Mouse (Mus musculus): Measurements from ENCODE around the gene Tnf.

Tnf gene

GRCm38 (mm10) chr17:35174201-35174977 is 27.4 kb downstream of the Tnf start:
- DNase-seq (ENCODE audit: low spot score in 2 of 2) = no peak

- no peak for DNase-seq (ENCODE audit: low spot score in 2 of 2)
Observed at GRCm38 (mm10) chr17:35173329-35173728, 28.5 kb downstream of the Tnf start.

DNA sequence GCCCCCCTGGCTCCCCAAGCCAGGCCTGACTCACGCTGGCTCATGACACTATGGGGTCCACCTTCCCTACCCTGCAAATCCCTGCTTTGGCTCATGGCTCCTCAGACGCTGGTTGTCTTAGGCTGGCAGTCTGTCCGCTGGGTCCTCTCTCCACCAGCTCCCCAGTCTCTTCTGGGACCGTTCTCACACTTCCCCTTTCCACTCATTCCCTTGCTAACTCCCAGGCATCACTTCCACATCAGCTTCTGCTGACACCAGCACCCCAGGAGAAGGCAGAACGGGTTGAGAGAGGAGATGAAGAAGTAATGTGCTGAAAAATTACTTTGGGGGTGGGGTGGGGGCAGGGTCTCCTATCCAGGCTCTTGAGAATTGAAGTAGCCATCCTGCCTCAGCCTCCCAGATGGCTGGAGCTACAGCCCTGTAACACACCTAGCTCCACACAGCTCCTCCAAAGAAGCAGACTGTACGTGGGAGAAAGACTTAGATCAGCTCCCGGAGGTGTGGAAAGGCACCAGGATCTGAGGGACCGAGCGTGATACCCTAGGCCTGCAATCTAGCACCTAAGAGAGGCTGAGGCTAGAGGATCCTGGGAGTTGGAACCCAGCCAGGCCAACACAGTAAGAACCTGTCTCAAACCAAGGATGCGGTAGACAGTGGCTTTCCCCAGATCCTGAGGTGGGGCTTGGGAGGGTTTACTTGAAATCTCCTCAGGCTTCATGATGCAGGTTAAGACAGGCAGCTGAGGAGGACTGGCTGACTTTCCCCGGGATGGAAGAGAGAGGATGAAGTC is 29.2 kb downstream of the Tnf start:
- DNase-seq (ENCODE audit: low spot score in 2 of 2) = no peak

DNA sequence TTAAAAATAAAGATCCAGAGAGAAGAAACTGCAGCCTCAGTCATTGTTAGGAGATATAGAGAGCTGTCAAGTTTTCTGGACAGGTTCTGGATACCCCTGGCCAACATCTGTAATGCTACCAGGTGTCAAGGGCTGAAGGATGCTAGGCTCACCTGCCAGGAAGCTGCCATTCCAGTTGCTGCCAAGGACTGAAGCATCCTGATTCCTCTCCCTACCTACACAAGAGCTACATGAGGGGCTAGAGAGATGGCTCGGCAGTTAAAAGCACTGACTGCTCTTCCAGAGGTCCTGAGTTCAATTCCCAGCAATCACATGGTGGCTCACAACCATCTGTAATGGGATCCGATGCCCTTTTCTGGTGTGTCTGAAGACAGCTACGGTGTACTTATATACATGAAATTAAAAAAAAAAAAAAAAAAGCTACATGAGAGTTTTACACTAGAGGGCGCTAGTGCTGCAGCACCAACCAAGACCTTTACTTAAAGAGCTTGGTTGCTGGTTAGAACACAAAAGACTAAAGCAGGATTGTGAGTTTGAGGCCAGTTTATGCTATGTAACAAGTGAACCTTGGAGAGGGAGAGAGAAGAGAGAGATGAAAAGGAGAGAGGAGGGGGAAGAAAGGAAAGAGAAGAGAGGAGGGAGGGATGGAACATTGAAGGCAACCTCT is 33.1 kb downstream of the Tnf start:
- no peak for DNase-seq (ENCODE audit: low spot score in 2 of 2)

DNA sequence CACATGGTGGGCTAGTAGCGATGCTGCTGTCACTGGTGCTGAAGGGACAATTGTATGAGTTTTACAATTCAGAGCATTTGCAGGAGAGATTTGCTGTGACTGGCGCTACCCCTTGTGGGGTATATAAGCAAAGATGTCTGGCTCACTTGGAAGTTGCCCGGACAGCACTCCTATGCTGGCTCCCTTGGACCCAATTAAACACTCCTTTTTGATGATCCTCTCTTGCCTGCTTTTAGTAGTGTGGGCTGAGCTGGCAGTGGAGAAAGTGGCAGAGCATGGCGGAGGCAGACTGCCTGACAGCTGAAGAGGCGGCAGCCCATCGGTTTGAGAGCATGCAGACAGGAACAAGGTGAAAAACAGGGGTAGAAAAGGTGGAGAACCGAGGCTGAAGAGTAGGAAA is 34.0 kb downstream of the Tnf start:
- no peak for DNase-seq (ENCODE audit: low spot score in 2 of 2)

DNA sequence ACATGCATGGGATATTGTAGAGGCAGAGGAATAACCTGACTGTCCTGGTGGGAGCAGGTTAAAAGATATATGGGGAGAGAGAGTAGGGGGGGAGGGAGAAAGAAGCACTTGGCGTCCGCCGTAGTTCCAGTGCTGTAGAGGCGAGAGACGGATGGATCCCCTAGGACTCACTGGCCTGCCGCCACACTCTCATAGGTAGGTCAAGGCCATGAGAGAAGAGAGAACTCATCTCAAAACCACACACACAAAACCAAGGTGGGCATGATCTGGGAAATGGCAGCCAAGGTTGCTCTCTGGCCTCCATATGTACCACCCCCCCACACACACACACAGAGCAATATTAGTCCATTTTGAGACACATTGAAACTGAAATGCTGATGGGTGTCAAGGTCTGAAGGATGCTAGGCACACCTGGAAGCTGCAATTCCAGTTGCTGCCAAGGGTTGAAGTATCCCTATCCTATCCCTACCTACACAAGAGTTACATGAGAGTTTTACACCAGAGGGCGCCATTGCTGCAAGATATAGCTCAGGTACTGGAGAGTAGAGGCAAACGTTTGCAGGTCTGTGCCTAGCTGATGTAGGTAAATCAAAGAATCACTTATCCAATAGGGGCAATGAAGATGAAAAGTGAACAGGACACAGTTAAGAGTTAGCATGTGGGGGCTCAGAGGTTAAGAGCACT is 35.3 kb downstream of the Tnf start:
- no peak for DNase-seq (ENCODE audit: low spot score in 2 of 2)

GRCm38 (mm10) chr17:35165451-35166155 is 36.2 kb downstream of the Tnf start:
- no peak for DNase-seq (ENCODE audit: low spot score in 2 of 2)

- peak; percentile 97 to 98 for DNase-seq (ENCODE audit: low spot score in 2 of 2)
Observed at GRCm38 (mm10) chr17:35164568-35165450, 37.0 kb downstream of the Tnf start, which contains the start of gene Prrc2a. Gene Prrc2a, minus strand, starts transcription at chr17:35164897.

- no peak for DNase-seq (ENCODE audit: low spot score in 2 of 2)
Observed at GRCm38 (mm10) chr17:35164218-35164567, 37.6 kb downstream of the Tnf start.

DNA sequence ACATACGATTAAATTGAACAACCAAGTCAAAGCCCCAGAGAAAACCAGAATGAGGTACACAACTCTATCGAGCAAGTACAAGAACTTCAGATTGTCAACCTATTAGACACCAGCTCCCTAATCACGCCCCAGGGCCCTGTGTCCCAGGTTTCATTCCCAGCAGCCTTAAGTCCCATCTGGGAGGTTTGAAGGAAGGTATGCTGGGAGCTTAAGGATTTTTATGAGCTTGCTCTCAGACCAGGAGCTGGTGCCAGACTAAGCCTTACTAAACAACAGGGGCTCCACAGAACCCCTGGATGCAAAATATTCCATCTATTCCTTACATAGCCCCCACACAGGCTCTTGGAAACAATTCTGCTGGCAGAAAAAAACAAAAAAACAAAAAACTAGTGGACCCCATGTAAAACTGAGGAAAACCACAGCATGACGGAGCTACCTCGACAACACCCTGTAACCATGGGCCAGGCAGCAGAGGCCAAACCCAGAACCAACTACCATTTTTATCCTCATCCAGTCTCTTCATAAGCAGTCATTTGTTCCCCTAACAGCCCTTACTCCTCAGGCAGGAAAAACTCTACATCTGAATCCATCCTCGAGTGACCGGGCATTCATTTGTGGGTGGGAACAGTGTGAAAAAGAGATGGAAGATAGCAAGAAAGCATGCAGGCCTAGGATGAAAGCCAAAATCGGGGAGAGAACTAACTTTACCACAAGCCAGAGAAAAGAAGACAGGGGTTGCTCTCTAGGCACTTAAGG is 38.3 kb downstream of the Tnf start:
- no peak for DNase-seq (ENCODE audit: low spot score in 2 of 2)

- no peak for DNase-seq (ENCODE audit: low spot score in 2 of 2)
Observed at GRCm38 (mm10) chr17:35162730-35163129, 39.1 kb downstream of the Tnf start.

- DNase-seq (ENCODE audit: low spot score in 2 of 2) = no peak
Observed at GRCm38 (mm10) chr17:35162121-35162520, 39.7 kb downstream of the Tnf start.

DNA sequence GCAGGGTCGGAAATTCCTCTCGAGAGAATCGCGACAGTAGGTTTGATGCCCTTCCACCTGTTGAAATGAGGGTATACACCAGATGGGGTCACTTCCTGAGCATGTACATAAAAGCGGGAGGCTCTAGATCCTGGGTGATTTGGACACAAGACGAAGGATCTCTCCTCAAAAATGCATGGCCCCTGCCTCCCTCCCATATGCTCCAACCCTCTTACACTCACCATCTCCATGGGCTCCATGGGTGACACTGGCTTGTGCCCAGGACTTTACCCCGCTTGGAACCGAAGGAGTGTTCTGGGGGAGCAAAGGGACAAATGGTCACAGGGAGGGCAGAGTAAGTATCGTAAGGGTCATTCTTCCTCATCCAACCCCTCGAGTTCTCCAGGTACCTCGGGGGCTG is 40.4 kb downstream of the Tnf start:
- DNase-seq (ENCODE audit: low spot score in 2 of 2) = no peak

DNA sequence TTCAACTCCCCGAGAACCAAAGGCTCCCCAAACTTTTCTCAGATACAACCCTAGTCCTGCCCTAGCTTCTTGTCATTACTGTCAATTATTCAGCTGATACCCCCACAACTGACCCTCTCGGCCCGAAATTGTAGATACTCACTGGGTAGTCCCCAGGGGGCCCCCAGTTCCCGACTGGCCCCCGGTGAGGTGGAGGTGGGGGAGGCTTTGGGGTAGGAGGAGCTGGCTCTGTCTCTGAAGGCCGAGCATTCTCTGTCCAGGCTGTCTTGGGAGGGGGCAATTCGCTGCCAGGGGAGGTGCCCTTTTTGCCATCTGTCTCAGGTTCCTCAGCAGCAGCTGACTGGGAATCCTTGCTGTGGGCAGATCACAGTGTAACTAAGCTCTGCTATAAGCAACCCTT is 42.2 kb downstream of the Tnf start:
- no peak for DNase-seq (ENCODE audit: low spot score in 2 of 2)

DNA sequence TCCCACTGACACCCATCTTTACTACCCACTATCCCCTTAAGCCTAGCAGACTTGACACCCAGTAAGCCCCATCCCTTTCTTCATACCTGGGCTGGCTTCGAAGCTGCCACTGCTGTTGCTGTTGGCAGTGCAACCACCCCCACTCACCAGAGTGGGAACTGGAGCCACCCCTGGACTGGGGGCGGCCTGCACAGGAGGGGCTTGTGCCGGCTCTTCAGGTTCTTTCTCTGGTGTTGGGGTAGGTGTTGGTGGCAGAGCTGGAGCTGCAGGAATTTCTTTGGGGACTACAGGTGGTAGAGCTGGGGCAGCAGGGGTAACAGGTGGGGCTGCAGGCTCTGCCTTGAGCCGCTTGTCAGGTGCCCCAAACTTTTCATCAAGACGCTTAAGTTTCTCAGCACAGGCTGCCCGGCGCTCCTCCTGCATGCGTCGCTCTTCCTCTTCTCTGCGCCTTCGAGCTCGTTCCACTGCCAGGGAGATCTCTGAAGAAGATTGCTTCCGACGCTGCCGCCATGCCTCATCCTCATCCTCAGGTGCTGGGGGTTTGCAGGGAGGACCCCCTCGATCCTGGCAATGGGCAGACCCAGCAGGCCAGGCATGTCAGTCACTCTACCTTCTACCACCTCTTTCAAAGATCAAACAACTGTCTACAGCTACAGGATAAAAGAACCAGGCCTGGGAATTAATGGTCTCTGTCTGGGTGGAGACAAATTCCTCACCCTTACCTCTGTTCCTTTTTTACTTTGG is 42.8 kb downstream of the Tnf start:
- DNase-seq (ENCODE audit: low spot score in 2 of 2) = no peak

GRCm38 (mm10) chr17:35157661-35158175 is 44.1 kb downstream of the Tnf start:
- DNase-seq (ENCODE audit: low spot score in 2 of 2) = no peak

DNA sequence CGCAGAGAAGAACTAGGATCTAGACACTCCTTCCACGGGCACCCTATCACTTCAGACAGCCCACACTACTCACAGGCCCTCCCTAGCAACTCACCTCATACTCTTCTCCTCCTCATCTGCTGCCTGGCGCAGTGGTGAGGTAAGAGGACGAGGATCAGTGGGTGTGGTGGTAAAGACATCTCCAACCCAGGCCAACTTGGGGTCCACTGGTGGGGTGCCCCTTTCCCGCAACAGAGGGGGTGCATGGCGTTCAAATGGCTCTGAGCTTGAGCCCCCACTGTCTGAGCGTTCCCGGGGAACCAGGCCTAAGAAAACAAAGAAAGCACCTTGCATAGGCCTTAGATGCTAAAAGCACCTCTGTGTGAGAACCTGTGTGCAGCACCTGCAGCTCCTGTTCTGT is 44.6 kb downstream of the Tnf start:
- no peak for DNase-seq (ENCODE audit: low spot score in 2 of 2)

- no peak for DNase-seq (ENCODE audit: low spot score in 2 of 2)
Observed at GRCm38 (mm10) chr17:35156461-35157200, 45.2 kb downstream of the Tnf start.

Data from urinary bladder, postnatal 4 days (tissue).